Mouse (Mus musculus) urinary bladder, postnatal 10 days (tissue): Measurements from ENCODE around the gene Ift172.

Experiments used
- DNase-seq: peaks from one replicate; pipeline ENCODE4 v3.0.0; 2022; ENCODE audit warnings: low spot score

Ift172 gene

GRCm38 (mm10) chr5:31257616-31258015 is 33.3 kb downstream of the Ift172 start:
- no peak for DNase-seq

DNA sequence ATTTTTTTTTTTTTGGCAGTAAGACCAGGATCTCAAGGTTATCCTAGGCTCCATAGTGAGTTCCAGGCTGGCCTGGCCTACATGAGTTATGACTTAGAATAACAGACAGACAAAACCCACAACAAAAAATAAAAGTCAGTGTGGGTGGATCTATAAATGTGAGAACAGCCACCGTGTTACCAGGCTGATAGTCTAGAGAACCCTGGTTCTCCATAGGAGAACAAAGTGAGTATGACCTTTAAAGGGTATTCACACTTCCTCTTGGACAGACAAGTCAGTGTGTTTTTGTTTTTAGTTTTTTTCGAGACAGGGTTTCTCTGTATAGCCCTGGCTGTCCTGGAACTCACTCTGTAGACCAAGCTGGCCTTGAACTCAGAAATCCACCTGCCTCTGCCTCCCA is 34.9 kb downstream of the Ift172 start:
- DNase-seq = no peak

DNA sequence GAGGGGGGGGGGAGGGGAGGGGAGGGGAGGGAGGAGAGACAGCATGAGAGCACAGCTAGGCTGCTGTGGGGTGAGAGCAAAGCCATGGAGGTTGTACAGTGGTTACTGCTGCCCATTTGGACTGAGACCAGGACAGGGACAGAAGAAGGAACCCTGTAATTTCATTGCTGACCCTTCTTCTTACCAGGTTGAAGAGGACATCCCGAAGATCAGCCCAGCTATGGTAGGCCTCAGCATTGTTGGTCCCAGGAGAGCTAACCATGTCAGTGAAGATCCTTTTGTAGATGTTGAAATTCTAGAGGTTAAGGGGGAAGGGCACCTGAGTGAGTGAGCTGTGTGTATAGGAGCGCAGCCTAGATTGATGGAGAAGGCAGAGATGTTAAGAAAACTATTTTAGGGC is 35.5 kb downstream of the Ift172 start:
- no peak for DNase-seq

- no peak for DNase-seq
Measured at GRCm38 (mm10) chr5:31254901-31255300, 36.0 kb downstream of the Ift172 start.

DNA sequence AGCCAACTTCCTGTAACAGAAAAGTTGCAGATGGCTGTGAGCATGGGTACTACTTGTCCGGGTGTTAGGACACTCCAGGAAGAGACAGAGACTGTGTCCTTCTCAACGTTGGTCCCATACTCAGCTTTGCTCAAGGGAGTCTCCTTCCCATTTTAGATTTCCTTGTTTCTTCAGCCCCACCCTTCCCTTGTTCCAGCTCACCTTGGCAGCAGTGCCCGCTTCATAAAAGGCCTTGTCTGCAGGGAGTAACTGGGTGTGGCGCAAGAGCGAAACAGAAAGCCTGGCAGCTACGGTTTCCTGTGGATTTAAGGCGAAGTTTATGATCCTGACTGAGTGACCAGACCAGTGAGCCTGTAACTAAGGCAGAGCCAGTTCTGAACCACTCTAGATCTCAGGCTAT is 36.5 kb downstream of the Ift172 start:
- DNase-seq = no peak

DNA sequence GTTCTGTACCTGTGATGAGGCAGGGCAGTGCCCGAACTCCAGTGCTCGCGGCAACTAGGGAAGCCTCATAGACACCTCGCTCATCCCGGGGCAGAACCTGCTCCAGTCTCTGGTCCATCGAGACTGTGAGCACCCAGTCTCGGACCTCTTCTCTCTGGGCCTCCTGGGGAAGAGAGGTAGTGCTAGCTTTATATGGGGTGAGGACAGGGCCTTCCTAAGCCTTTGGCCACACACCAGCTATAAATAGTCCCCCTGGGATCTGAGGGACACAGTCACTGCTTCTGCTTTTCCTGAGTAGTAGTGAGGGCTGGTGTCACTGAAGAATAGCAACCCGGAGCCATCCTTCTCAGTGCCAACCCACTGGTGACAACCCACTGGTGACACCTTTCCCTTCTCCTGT is 37.1 kb downstream of the Ift172 start:
- no peak for DNase-seq

GRCm38 (mm10) chr5:31252795-31253545 is 37.9 kb downstream of the Ift172 start:
- DNase-seq = no peak

DNA sequence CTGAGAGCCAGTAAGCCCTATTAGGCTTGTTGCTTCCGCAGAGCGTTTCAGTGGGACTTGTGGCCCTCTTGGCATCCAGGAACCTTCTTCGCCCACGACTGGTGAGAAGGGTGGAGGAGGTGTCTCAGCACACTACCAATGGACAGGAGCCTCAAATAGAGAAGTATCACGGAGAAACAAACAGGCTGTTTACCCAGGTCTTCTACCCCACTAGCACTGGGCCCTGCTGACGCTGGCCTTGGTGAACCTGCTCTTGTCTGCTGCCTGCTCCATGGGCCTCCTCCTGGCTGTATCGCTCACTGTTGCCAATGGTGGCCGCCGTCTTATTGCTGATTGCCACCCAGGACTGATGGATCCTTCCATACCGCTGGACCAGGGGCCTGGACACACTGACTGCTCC is 38.8 kb downstream of the Ift172 start:
- no peak for DNase-seq

GRCm38 (mm10) chr5:31251541-31252101 is 39.3 kb downstream of the Ift172 start, which contains the start of gene Krtcap3:
Gene Krtcap3, plus strand, starts transcription at chr5:31251691.
- no peak for DNase-seq

GRCm38 (mm10) chr5:31250716-31251115 is 40.2 kb downstream of the Ift172 start:
- no peak for DNase-seq

GRCm38 (mm10) chr5:31242191-31242590 is 48.7 kb downstream of the Ift172 start:
- no peak for DNase-seq

DNA sequence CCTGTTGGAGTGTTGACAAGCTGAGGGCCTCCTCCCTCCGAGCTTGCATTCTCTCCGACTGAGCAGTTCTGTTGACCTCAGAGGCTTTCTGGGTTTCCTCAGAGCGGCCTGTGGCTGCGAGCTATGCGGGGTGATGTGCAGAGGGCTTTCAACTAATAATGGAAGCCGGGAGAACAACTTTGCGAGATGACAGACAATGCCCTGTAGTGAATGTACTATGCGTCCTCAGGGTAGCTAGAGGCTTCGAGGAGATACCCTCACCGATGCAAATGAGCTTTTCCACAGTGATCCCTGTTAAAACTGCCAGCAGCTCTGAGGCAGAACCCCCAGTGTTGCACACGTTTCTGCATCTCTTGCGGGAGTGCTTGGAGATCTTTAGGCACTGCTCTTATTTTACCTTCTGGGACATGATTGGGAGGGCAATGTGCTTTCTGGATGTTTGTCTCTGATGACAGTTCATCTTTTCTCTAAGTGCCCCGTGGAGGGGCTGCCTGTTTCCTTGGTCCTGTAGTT is 49.3 kb downstream of the Ift172 start:
- no peak for DNase-seq

GRCm38 (mm10) chr5:31240637-31241521 is 50.0 kb downstream of the Ift172 start, which contains the start of the genes Nrbp1 and Gm9970:
Gene Nrbp1, plus strand, starts transcription at chr5:31240864.
Gene Gm9970, minus strand, starts transcription at chr5:31241232.
- DNase-seq = peak; percentile 76

DNA sequence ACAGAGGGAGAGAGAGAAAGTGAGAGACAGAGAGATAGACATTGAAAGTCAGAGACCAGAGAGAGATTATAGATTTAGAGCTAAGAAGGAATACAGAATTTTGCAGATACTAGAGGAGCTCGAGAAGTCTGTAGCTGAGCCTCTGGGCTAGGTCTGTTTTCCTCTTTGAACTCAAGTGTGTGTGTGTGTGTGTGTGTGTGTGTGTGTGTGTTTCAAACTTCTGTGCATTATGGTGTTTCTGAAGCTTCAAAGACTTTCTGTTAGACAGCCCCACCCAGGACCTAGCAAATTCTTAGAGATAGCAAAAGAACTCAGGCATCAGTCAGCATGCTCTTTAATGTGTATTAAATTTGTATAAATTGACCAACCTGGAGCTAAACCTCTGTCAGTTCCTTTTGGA is 64.3 kb downstream of the Ift172 start:
- no peak for DNase-seq

DNA sequence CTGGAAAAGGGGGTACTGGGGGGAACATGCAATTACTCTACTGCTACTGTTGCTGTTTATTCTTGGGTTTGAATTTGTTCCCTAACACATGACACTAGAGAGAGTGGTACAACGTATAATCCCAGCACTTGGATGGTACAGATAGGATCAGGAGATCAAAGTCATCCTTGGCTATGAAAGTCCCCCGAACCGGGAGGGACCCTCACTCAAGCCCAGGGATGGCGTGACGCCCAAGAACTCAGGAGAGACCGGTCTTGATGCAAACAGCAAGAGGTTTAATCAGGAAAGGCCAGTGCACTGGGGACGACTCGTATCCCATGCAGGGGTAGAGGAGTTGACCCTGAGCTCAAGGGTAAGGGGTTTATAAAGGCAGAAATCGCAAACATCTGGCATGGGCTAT is 68.2 kb downstream of the Ift172 start:
- no peak for DNase-seq

- DNase-seq = no peak
Measured at GRCm38 (mm10) chr5:31221304-31221945, 69.5 kb downstream of the Ift172 start.

DNA sequence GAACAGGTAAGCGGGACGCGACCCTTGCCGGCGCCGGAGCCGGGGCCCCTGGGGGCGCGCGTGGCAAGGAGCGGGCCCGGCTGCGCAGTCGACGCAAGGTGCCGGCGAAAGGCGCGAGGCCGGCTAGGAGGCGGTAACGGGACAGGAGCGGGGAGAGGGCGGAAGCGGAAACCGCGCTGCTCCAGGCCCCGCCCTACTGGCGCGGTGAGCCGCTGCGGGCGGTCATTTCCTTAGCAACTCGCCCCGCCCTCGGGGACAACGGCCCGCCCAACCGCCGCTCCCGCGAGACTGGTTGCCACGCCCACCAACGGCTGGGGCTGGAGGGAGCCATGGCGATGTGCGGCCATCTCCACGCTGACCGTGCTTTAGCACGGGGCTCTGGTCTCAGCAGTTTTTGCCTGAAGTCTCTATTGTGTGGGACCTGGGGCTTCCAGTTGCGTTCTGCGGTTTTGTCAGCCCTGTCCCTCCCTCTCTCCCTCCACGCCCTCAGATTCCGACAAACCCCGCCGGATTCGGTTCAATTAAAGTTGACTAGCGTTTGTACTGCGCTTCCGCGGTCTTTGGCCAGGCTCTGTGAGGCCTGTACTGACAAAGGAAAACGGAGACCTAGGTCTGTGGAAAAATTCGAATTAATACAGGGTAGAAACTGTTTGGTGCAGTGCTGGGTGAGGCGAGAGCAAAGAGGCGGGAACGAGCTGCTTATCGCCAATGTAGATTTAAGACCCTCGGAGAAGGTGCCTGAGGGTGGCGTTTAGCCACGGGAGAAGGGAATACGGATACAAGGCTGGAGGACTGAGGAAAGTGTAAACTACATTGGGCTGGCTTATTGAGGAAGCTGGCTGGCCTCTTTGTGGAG is 70.2 kb downstream of the Ift172 start, which contains the start of gene Ppm1g:
Ppm1g (minus strand) TSS at position 240 of the 856 bp plus-strand sequence.
- peak; percentile 94 for DNase-seq

DNA sequence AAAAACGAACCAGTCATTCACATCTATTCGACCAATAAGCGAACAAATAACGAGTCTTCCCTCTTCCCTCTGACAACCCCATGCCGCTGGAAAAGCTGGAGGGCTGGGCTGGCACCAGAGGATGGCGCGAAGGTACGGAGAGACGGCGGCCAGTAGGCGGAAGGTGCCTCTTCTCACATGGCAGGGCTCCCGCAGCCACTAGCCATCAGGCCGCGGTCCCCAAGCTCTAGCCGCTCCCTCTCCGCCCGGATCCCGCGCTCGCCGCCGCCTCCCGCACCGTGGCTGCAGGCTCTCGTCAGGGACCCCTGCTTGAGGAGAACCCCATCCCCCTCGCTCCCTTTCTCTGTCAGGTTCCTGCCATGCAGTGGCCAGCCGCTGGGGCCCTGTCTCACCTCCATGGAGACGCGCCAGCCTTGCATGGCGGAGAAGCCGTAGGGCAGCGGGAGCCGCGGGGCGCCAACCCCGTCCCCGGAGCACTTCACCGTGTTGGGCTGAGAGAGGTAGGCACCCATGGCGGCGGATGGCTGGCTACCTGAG is 70.9 kb downstream of the Ift172 start:
- DNase-seq = no peak

GRCm38 (mm10) chr5:31219474-31219873 is 71.4 kb downstream of the Ift172 start:
- DNase-seq = no peak

DNA sequence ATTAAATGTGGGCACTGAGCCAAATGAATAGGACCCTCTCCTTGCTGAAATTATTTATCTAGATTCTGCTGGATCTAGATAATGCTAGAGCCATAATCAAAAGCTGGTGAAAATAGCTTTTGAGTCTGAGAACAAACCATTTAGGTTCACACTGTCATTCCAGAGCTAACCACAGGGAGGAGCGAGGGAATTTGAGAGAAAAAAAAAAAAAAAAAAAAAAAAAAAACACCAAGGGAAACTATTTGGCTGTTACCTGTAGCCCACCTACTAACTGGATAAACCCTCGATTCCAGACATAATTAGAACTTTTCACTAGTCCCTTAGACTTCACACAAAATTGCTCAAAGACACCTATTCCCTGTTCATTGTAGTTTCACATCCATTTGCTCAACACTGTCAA is 71.8 kb downstream of the Ift172 start:
- DNase-seq = no peak

- no peak for DNase-seq
Measured at GRCm38 (mm10) chr5:31218294-31218693, 72.6 kb downstream of the Ift172 start.
